Mouse (Mus musculus): ENCODE results near the gene Pias1. TPM values are rescaled to one million over a fixed set of nuclear protein-coding genes. Genes with fewer than 3 reads are reported as not detected.

The Pias1 gene
- polyA plus RNA-seq, 1 experiment from 2014 or later, result 65.8 TPM

DNA sequence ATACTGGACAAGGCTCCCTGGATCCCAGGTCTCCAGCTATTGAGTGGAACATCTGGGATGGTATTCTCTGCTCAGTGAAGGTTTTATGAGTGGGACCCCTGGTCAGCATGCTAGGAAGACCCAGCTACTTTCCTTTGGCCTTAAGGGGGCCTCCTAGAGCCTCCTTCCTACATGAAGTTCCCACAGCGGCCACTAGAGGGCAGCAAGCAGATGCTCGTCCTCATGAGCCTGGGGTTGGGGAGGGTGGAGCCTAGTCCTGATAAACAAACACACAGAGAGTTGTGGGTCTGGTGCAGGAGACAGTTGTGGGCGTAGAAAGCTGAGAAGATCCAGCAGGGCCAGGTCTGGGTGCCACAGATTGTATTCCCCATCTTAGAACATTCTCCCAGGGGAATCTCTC lies 140.0 kb downstream of the Pias1 start:
- 5% methylated on average over 3 of the region's 3 CpGs for WGBS
- no peak overlapping the region for H3K27ac ChIP-seq (replicated peaks)

GRCm38 (mm10) chr9:62844461-62844860 lies 143.3 kb downstream of the Pias1 start:
- WGBS, result 93% methylated on average over 5 of the region's 5 CpGs

More for the DNA sequence above, 140.0 kb downstream of the Pias1 start:
- no peaks in the 10 kb centered on the region for H3K4me1 ChIP-seq
- H3K27me3 ChIP-seq, result no peaks in the 10 kb centered on the region
- H3K4me3 ChIP-seq, result no peak overlapping the region
- peak; percentile 30; the same call in 1 of the 2 replicates for ATAC-seq (ENCODE audit: low FRiP score, low read depth)
- no peak overlapping the region for H3K4me2 ChIP-seq (replicated peaks)
- no peaks in the 10 kb centered on the region for H3K36me3 ChIP-seq
- H3K9me3 ChIP-seq, result no peaks in the 10 kb centered on the region
- H3K9ac ChIP-seq (replicated peaks), result no peak overlapping the region

DNA sequence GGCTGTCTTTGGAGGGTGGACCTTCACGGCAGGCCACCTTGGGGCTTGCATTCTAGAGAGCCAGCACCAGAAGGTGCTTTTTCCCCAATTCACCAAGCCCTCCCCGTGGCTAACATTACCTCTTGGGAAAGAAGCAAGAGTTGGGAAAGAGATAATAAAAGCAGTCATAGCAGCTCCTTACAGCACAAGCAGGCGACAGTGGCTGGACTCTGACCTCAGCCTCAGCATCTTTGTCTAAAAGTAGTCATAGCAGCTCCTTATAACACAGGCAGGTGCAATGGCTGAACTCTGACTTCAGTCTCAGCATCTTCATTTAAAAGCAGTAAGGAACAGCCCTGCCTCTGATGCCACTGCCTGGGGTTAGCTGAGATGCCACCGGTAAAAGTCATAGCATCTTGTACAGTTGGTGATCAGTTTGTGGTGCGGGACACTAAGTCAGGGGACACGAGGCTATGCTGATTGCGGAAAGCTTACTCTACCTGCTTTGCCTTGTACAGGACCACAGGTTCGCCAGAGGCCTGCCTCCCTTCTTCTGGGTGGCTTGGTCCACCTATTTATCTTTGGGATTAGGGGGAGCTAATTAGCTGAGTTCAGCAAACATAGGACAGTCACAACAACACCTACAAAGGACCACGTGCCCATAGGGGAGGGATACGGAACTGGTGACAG lies 144.2 kb downstream of the Pias1 start:
- H3K27me3 ChIP-seq, result no peaks in the 10 kb centered on the region
- no peaks in the 10 kb centered on the region for H3K36me3 ChIP-seq
- no peak overlapping the region for H3K4me3 ChIP-seq
- peaks cover 11% of the 10 kb centered on the region for H3K4me1 ChIP-seq
- ATAC-seq (ENCODE audit: low FRiP score, low read depth), result no peak
- H3K27ac ChIP-seq (replicated peaks), result no peak overlapping the region
- no peak overlapping the region for H3K9ac ChIP-seq (replicated peaks)
- H3K9me3 ChIP-seq, result no peaks in the 10 kb centered on the region
- no peak overlapping the region for H3K4me2 ChIP-seq (replicated peaks)
- WGBS, result 80% methylated on average over 10 of the region's 10 CpGs

More at GRCm38 (mm10) chr9:62844461-62844860, 143.3 kb downstream of the Pias1 start:
- ATAC-seq (ENCODE audit: low FRiP score, low read depth), result no peak
- no peak overlapping the region for H3K4me2 ChIP-seq (replicated peaks)
- H3K4me1 ChIP-seq, result peaks cover 5% of the 10 kb centered on the region
- H3K27me3 ChIP-seq, result no peaks in the 10 kb centered on the region
- H3K27ac ChIP-seq (replicated peaks), result no peak overlapping the region
- no peaks in the 10 kb centered on the region for H3K9me3 ChIP-seq
- H3K4me3 ChIP-seq, result no peak overlapping the region
- H3K36me3 ChIP-seq, result no peaks in the 10 kb centered on the region
- no peak overlapping the region for H3K9ac ChIP-seq (replicated peaks)

DNA sequence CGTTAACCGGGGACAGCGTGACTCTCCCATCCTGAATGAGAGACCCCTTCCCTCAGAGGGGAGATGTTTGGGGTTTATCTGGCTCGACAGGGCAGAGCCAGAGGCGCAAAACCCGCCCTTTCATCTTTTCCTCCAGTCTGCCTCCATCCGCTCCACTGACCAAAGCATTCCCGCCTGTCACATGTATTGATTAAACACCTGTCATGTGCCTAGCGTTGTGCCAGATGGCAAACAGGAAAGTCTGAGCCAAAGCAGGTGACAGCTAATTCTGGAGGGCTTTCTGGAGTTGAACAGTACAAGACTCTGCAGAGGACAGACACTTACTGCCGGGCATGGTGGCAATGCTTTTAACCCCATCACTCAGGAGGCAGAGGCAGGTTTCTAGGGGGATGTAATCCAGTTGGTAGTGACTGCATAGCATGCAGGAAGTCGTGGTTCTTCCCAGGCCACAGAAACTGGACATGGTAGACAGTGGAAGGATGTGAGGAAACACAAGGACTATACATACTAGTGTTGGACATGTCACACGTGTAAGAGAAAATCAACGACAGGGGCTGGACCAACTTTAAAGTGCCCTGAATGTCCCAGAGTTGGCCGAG lies 148.5 kb downstream of the Pias1 start:
- 17% methylated on average over 14 of the region's 14 CpGs for WGBS
- Histone ChIP-seq H3K27ac (replicated peaks) (peak overlapping the region; percentile 70), H3K9ac (replicated peaks) (peak overlapping the region; percentile 86), H3K36me3 (no peaks in the 10 kb centered on the region), H3K9me3 (no peaks in the 10 kb centered on the region), H3K4me2 (replicated peaks) (peak overlapping the region; percentile 90), H3K4me3 (peak overlapping the region; percentile 70), H3K4me1 (peaks cover 16% of the 10 kb centered on the region), H3K27me3 (no peaks in the 10 kb centered on the region)
- ATAC-seq (ENCODE audit: low FRiP score, low read depth), result peak; percentile 29; the same call in 1 of the 2 replicates

DNA sequence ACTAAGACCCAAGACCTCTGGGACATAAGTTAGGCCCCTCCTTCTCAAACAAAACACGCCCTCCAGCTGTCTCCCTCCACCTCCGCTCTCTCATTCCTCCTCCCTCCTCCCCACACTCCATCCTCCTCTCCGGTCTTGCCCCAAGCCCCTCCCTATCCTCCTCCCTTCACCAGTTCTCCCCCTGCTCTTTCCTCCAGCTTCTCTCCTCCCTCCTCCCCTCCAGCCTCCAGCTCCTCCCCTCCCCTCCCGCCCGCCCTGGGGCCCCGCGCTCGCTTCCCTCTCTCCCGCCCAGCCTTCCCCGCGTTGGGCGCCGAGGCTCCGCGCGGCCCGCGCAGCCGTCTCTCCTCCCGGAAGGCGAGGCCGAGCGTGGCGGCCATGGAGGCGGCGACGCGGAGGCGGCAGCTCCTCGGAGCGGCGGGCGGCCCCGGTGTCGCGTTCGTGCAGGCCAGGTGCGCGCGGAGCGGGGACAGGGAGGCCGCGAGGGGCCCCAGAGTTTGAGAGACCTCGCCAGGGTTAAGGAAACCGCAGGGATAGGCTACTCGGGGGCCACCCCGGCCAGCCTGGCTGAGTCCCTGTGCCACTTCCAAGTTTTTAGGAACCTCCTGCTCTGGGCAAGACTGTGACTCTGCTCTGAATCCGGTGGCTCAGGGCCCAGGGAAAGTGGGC lies 149.1 kb downstream of the Pias1 start, which contains the start of gene Cln6:
Gene Cln6 (plus strand): TSS at position 280 of the 666 bp plus-strand sequence.
- Histone ChIP-seq H3K27ac (replicated peaks) (peak within 1 kb of the TSS; percentile 70), H3K4me1 (peaks cover 16% of the 10 kb centered on the region), H3K9me3 (no peaks in the 10 kb centered on the region), H3K27me3 (no peaks in the 10 kb centered on the region), H3K36me3 (no peaks in the 10 kb centered on the region), H3K4me2 (replicated peaks) (peak within 1 kb of the TSS; percentile 90), H3K9ac (replicated peaks) (peak within 1 kb of the TSS; percentile 86), H3K4me3 (peak within 1 kb of the TSS; percentile 70)
- WGBS, result under 1% methylated on average over 46 of the region's 48 CpGs
- peak; percentile 79 for ATAC-seq (ENCODE audit: low FRiP score, low read depth)

DNA sequence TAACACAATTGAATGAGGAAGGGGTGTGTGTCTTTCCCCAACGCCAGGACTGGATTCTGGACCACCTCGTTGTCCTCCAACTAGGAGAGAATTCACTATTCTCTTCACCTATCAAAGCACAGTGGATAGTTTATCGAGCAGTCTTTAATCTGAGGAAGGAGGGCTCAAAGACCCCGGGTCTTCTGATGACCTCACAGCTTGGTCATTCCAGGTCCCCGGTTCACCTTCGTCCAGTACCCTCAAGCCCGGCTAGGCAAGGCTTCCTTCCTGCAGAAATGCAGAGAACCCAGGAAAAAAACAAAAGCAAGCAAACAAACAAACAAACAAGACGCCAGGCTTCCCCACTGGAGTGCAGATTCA lies 149.6 kb downstream of the Pias1 start:
- H3K4me3 ChIP-seq, result peak overlapping the region; percentile 70
- H3K9ac ChIP-seq (replicated peaks), result 0 out of 2 replicates have a peak overlapping the region, but pooled peaks have one; percentile 86
- ATAC-seq (ENCODE audit: low FRiP score, low read depth), result no peak; the same call in 1 of the 2 replicates
- peaks cover 16% of the 10 kb centered on the region for H3K4me1 ChIP-seq
- no peak overlapping the region for H3K27ac ChIP-seq (replicated peaks)
- WGBS, result 19% methylated on average over 8 of the region's 8 CpGs
- H3K9me3 ChIP-seq, result no peaks in the 10 kb centered on the region
- H3K36me3 ChIP-seq, result no peaks in the 10 kb centered on the region
- no peaks in the 10 kb centered on the region for H3K27me3 ChIP-seq
- H3K4me2 ChIP-seq (replicated peaks), result peak overlapping the region; percentile 90

- no peak overlapping the region for H3K4me3 ChIP-seq
- no peaks in the 10 kb centered on the region for H3K36me3 ChIP-seq
- ATAC-seq (ENCODE audit: low FRiP score, low read depth), result no peak
- no peaks in the 10 kb centered on the region for H3K27me3 ChIP-seq
- no peak overlapping the region for H3K4me2 ChIP-seq (replicated peaks)
- no peak overlapping the region for H3K27ac ChIP-seq (replicated peaks)
- no peaks in the 10 kb centered on the region for H3K9me3 ChIP-seq
- peaks cover 16% of the 10 kb centered on the region for H3K4me1 ChIP-seq
- WGBS, result 75% methylated on average over 3 of the region's 3 CpGs
- H3K9ac ChIP-seq (replicated peaks), result no peak overlapping the region
Measured at GRCm38 (mm10) chr9:62837611-62838010, 150.1 kb downstream of the Pias1 start.

- Histone ChIP-seq H3K4me1 (peaks cover 16% of the 10 kb centered on the region), H3K9me3 (no peaks in the 10 kb centered on the region), H3K4me2 (replicated peaks) (no peak overlapping the region), H3K27ac (replicated peaks) (no peak overlapping the region), H3K36me3 (no peaks in the 10 kb centered on the region), H3K27me3 (no peaks in the 10 kb centered on the region), H3K9ac (replicated peaks) (no peak overlapping the region), H3K4me3 (no peak overlapping the region)
- ATAC-seq (ENCODE audit: low FRiP score, low read depth), result no peak
- WGBS, result 52% methylated on average over 4 of the region's 4 CpGs
Measured at GRCm38 (mm10) chr9:62835705-62836446, 151.8 kb downstream of the Pias1 start.

GRCm38 (mm10) chr9:62834906-62835305 lies 152.8 kb downstream of the Pias1 start:
- Histone ChIP-seq H3K36me3 (no peaks in the 10 kb centered on the region), H3K4me2 (replicated peaks) (no peak overlapping the region), H3K4me1 (peaks cover 16% of the 10 kb centered on the region), H3K9me3 (no peaks in the 10 kb centered on the region), H3K27ac (replicated peaks) (no peak overlapping the region), H3K27me3 (no peaks in the 10 kb centered on the region), H3K9ac (replicated peaks) (no peak overlapping the region), H3K4me3 (no peak overlapping the region)
- WGBS, result 89% methylated on average over 5 of the region's 5 CpGs
- ATAC-seq (ENCODE audit: low FRiP score, low read depth), result no peak

GRCm38 (mm10) chr9:62829877-62830276 lies 157.8 kb downstream of the Pias1 start:
- H3K9me3 ChIP-seq, result no peaks in the 10 kb centered on the region
- no peaks in the 10 kb centered on the region for H3K27me3 ChIP-seq
- no peak overlapping the region for H3K27ac ChIP-seq (replicated peaks)
- WGBS, result 85% methylated on average over 6 of the region's 6 CpGs
- H3K4me2 ChIP-seq (replicated peaks), result no peak overlapping the region
- no peak for ATAC-seq (ENCODE audit: low FRiP score, low read depth)
- H3K36me3 ChIP-seq, result no peaks in the 10 kb centered on the region
- no peak overlapping the region for H3K9ac ChIP-seq (replicated peaks)
- peaks cover 28% of the 10 kb centered on the region for H3K4me1 ChIP-seq
- H3K4me3 ChIP-seq, result no peak overlapping the region

DNA sequence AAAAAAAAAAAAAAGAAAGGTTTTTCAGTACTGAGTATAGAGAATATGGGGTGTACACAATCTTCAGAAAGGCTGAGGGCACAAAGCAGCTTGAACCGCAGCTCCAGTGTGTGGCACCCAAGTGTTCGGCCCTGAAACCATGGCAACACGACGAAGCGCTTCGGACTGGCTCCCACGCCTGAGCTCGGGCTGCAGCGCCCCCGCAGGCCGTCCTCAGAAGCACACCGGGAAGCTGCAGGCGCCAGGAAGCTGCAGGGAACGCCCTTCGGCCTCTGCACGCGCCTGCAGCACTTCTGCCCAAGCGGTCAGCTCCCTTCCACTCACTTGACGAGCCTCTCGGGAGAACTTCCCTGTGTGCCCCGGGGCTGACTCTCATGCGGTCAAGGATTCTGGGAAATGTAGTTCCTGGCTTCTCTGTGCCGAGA lies 159.1 kb downstream of the Pias1 start:
- peak; percentile 92 for ATAC-seq (ENCODE audit: low FRiP score, low read depth)
- 0% methylated on average over 23 of the region's 23 CpGs for WGBS
- Histone ChIP-seq H3K9ac (replicated peaks) (no peak overlapping the region), H3K27me3 (no peaks in the 10 kb centered on the region), H3K4me3 (peak overlapping the region; percentile 29), H3K9me3 (no peaks in the 10 kb centered on the region), H3K27ac (replicated peaks) (no peak overlapping the region; the same call in 1 of the 2 replicates), H3K4me1 (peaks cover 28% of the 10 kb centered on the region), H3K4me2 (replicated peaks) (peak overlapping the region; percentile 43), H3K36me3 (no peaks in the 10 kb centered on the region)
